Comparison of ENCODE assay signal across 10 mouse cellular contexts in genomic region chr3:122518231-122518736, GRCm38 (mm10).
DNase-seq lines count a peak whose midpoint lies in the region; ATAC-seq and TF ChIP-seq lines count a peak whose summit lies in the region.
"Had no signal": no experiment of that assay in that cellular context is flagged by ENCODE, and none has a peak within 500 bp of the region (broad histone marks: within the 10 kb centered on the region; RNA-seq: fewer than 3 reads in every experiment).

No protein-coding gene starts in this region.

- no peak overlapping the region for H3K4me3 ChIP-seq in lung, embryonic 14.5 days (ENCODE audit: low read depth, low read length)
- peak overlapping the region; percentile 14; the same call in 1 of the 2 replicates for H3K4me3 ChIP-seq in embryonic facial prominence, embryonic 13.5 days
- no peak overlapping the region for H3K4me3 ChIP-seq in hindbrain, embryonic 15.5 days
- H3K4me3 ChIP-seq in neural tube, embryonic 11.5 days (ENCODE audit: low read depth, low read length), result no peak overlapping the region
- H3K4me3 ChIP-seq: liver, embryonic 15.5 days had no signal

- no peak overlapping the region for H3K27ac ChIP-seq in lung, embryonic 14.5 days (ENCODE audit: low read depth)
- H3K27ac ChIP-seq in embryonic facial prominence, embryonic 13.5 days, result peak overlapping the region; percentile 75
- H3K27ac ChIP-seq in hindbrain, embryonic 15.5 days (replicated peaks), result peak overlapping the region; percentile 22
- peak overlapping the region; percentile 39; the same call in 1 of the 2 replicates for H3K27ac ChIP-seq in neural tube, embryonic 11.5 days (ENCODE audit: low read depth, low read length)
- H3K27ac ChIP-seq: liver, embryonic 15.5 days had no signal

- TF ChIP-seq CTCF in lung, embryonic 14.5 days (IDR thresholded peaks at IDR 0.05; ENCODE audit: low read depth), result no peak

- 0 out of 2 replicates have a peak, but pooled peaks cover 8% of the 10 kb centered on the region for H3K36me3 ChIP-seq in lung, embryonic 14.5 days (ENCODE audit: insufficient read depth)
- 0 out of 2 replicates have a peak, but pooled peaks cover 4% of the 10 kb centered on the region for H3K36me3 ChIP-seq in embryonic facial prominence, embryonic 13.5 days
- no peaks in the 10 kb centered on the region for H3K36me3 ChIP-seq in hindbrain, embryonic 15.5 days
- H3K36me3 ChIP-seq in neural tube, embryonic 11.5 days (ENCODE audit: control insufficient read depth, insufficient read depth, low read length), result no peaks in the 10 kb centered on the region
- H3K36me3 ChIP-seq: liver, embryonic 15.5 days had no signal

- DNase-seq in lung, embryonic 14.5 days, result peak; percentile 64
- no peak for DNase-seq in lung, postnatal 4 days
- peak; percentile 34 for DNase-seq in neural tube, embryonic 11.5 days (ENCODE audit: low spot score)
- DNase-seq in urinary bladder, adult 18-20 months (ENCODE audit: low spot score in 2 of 2), result no peak
- no peak for DNase-seq in T-cell, adult 2 months (ENCODE audit: low spot score)
- DNase-seq in gastrocnemius, postnatal 10 days, result no peak
- DNase-seq: heart, postnatal 14 days had no signal

- no peaks in the 10 kb centered on the region for H3K9me3 ChIP-seq in lung, embryonic 14.5 days (ENCODE audit: low read depth, low read length)
- H3K9me3 ChIP-seq in embryonic facial prominence, embryonic 13.5 days, result no peaks in the 10 kb centered on the region
- no peaks in the 10 kb centered on the region for H3K9me3 ChIP-seq in hindbrain, embryonic 15.5 days
- H3K9me3 ChIP-seq in neural tube, embryonic 11.5 days (ENCODE audit: control insufficient read depth, low read length), result no peaks in the 10 kb centered on the region
- H3K9me3 ChIP-seq: liver, embryonic 15.5 days had no signal

- no peak overlapping the region for H3K4me2 ChIP-seq in lung, embryonic 14.5 days
- peak overlapping the region; percentile 39 for H3K4me2 ChIP-seq in embryonic facial prominence, embryonic 13.5 days
- no peak overlapping the region for H3K4me2 ChIP-seq in hindbrain, embryonic 15.5 days
- H3K4me2 ChIP-seq in neural tube, embryonic 11.5 days (ENCODE audit: low read depth), result peak overlapping the region; percentile 7; the same call in 1 of the 2 replicates
- H3K4me2 ChIP-seq: liver, embryonic 15.5 days had no signal

- ATAC-seq in lung, embryonic 14.5 days (ENCODE audit: insufficient read depth), result peak; percentile 52
- peak; percentile 82 for ATAC-seq in embryonic facial prominence, embryonic 13.5 days (ENCODE audit: insufficient number of reproducible peaks, insufficient read depth, low FRiP score, low TSS enrichment, low read depth)
- peak; percentile 61 for ATAC-seq in hindbrain, embryonic 15.5 days (ENCODE audit: low FRiP score, low read depth)
- ATAC-seq in neural tube, embryonic 11.5 days (ENCODE audit: insufficient read depth, low FRiP score, low TSS enrichment), result peak; percentile 67

- H3K9ac ChIP-seq in lung, embryonic 14.5 days, result no peak overlapping the region
- H3K9ac ChIP-seq in embryonic facial prominence, embryonic 13.5 days, result no peak overlapping the region
- H3K9ac ChIP-seq in hindbrain, embryonic 15.5 days, result no peak overlapping the region
- no peak overlapping the region for H3K9ac ChIP-seq in neural tube, embryonic 11.5 days (ENCODE audit: low read length)
- H3K9ac ChIP-seq: liver, embryonic 15.5 days had no signal

- peaks cover 7% of the 10 kb centered on the region; the same call in 1 of the 2 replicates for H3K4me1 ChIP-seq in lung, embryonic 14.5 days (ENCODE audit: insufficient read depth)
- H3K4me1 ChIP-seq in embryonic facial prominence, embryonic 13.5 days, result peaks cover 48% of the 10 kb centered on the region
- H3K4me1 ChIP-seq in hindbrain, embryonic 15.5 days (replicated peaks), result peaks cover 30% of the 10 kb centered on the region
- H3K4me1 ChIP-seq in neural tube, embryonic 11.5 days (ENCODE audit: control insufficient read depth, insufficient read depth, low read length), result peaks cover 16% of the 10 kb centered on the region; the same call in 1 of the 2 replicates

- 49% methylated on average over 9 of the region's 9 CpGs for WGBS in lung, embryonic 14.5 days
- WGBS in embryonic facial prominence, embryonic 13.5 days, result 8% methylated on average over 9 of the region's 9 CpGs
- 22% methylated on average over 9 of the region's 9 CpGs for WGBS in hindbrain, embryonic 15.5 days
- 27% methylated on average over 9 of the region's 9 CpGs for WGBS in neural tube, embryonic 11.5 days

- H3K27me3 ChIP-seq in lung, embryonic 14.5 days (ENCODE audit: insufficient read depth, low read length), result no peaks in the 10 kb centered on the region
- peaks cover 38% of the 10 kb centered on the region for H3K27me3 ChIP-seq in embryonic facial prominence, embryonic 13.5 days
- H3K27me3 ChIP-seq in hindbrain, embryonic 15.5 days, result no peaks in the 10 kb centered on the region
- no peaks in the 10 kb centered on the region for H3K27me3 ChIP-seq in neural tube, embryonic 11.5 days (ENCODE audit: control insufficient read depth, insufficient read depth, low read length)
- H3K27me3 ChIP-seq: liver, embryonic 15.5 days had no signal

Comparison
In these comparisons a context has a peak if more than half of its experiments do, and no peak if none do; other contexts are left out.
1. DNase-seq: peak in lung, embryonic 14.5 days (single experiment) and neural tube, embryonic 11.5 days (single experiment); none in lung, postnatal 4 days (0 of 2), urinary bladder, adult 18-20 months (0 of 2), T-cell, adult 2 months (single experiment) and gastrocnemius, postnatal 10 days (single experiment).
2. H3K4me2 ChIP-seq: peak in embryonic facial prominence, embryonic 13.5 days (single experiment) and neural tube, embryonic 11.5 days (single experiment); none in lung, embryonic 14.5 days (single experiment) and hindbrain, embryonic 15.5 days (single experiment).
3. Peak in every context shown above with its lines, with median percentiles within 50 percentile points of each other: ATAC-seq.